Mouse (Mus musculus) skeletal muscle tissue, adult 2 months (tissue): ENCODE data around the gene Copz1.
A peak's percentile ranks its signal among the peaks of the same experiment; 100 is the strongest.

Experiments used
- DNase-seq: peaks from one replicate; pipeline ENCODE4 v3.0.0-alpha.2; 2012; ENCODE audit warnings: low read depth, low spot score

Gene Copz1

DNA sequence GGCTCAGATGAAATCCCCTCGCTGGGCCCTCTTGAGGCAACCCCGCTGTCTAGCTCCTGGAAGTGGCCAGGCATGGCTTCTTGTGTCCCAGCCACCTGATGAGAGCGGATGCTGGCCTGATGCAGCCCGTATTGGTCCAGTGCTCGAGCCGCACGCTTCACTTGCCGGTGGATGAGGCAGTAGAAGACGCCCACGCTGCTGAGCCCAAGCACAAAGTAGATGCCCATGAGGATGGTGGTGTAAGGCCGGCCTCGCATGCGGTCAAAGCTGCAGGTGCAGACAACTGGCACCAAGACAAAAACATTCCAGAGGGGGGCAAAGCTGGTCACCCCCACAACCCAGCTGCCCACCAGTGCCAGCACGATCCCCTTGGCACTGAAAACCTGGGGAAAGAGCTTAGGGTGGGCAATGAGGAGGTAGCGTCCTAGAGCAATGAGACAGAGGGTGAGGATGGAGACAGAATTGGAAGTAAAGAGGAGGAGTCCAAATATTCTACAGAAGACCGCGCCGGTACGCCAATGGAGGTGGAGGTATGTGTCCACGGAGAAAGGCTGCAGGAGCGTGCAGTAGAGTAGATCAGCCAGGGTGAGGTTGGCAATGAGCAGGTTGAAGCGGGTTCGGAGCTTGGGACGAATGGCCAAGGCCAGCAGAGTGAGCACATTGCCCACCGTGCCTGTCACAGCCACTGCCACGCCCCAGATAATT lies 36.5 kb downstream of the Copz1 start:
- no peak for DNase-seq

- no peak for DNase-seq
Observed at GRCm38 (mm10) chr15:103310365-103310910, 37.9 kb downstream of the Copz1 start, which contains the start of gene Gpr84. Gene Gpr84 (minus strand): TSS chr15:103310612.

DNA sequence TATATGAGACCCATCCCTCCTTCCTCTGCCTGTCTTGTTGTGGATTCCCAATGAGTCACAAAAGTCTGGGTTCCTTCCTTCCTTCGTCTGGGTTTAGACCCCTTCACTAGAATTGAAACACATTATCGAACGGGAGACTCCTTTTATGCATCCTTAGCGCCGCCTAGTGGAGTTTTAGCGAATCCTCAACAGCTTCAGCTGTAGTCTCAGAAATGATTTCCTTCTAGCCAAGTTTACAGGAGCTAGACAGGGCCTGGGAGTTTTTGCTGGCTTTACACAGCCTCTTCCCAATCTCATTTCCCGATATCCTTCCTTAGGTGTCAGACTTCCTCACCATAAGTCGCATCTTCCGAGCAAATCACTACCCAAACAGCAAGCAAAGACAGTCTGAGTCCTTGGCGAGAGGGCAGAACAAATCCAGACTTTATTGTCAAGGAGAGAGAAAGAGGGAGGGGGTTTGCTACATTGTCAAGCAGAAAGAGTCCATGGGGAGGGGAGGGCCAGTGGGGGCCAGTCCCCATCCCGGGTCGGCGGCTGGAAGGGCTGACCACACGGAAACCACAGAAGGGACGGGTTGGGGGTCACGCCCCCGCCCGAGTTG lies 41.1 kb downstream of the Copz1 start:
- no peak for DNase-seq

- DNase-seq = no peak
Observed at GRCm38 (mm10) chr15:103314181-103314580, 41.7 kb downstream of the Copz1 start.

GRCm38 (mm10) chr15:103315011-103315502 lies 42.5 kb downstream of the Copz1 start:
- DNase-seq = peak; percentile 63

- peak; percentile 90 for DNase-seq
Observed at GRCm38 (mm10) chr15:103315979-103316776, 43.7 kb downstream of the Copz1 start.

- peak; percentile 69 for DNase-seq
Observed at GRCm38 (mm10) chr15:103317120-103317519, 44.6 kb downstream of the Copz1 start.

DNA sequence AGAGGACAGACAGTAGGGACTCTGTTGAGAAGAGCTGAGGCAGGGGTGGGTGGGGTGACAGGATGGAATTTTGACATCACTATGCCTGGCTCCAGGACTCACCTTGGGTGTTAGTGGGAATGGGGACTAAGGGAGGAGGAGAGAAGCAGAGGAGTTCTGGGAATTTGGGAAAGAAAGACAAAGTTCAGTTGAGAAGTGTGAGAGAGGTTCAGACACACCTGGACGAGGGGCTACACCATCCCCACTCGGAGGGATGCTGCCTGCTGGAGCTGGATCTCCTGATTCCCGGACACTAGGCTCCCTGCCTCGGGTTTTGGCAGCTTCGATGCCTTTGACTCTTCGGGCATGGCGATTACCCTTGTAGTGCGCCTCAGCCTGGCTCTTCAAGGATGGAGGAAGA lies 45.2 kb downstream of the Copz1 start:
- no peak for DNase-seq

DNA sequence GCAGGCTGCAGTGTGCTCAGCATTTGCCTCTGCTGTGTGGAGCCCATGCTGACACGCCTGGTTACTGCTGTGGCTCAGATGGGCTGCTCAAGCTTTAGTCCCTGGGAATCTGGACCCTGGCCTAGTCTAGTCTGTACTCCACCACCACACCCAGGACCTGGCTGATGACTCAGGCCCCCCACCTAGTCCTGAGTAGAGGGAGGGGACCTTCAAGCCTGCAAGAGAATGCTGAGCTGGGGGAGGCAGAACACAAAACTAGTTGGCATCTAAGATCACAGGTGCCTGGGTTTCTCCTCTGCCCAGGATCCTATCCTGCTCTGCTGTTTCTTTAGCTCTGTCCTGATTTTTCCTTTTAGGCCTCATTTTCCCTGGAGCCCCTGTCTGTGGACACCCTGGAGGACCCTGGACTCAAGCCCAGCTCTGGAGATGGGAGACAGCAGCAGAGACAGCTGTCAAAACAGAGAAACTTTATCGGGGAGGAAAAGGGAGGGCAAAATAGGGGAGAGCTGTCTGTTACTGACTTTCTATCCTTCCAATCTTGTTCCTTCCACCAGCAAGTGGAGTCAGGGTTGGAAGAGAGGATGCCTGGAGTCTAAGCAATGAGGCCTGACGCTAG lies 45.8 kb downstream of the Copz1 start:
- no peak for DNase-seq

GRCm38 (mm10) chr15:103321076-103321475 lies 48.6 kb downstream of the Copz1 start:
- DNase-seq = no peak

- DNase-seq = no peak
Observed at GRCm38 (mm10) chr15:103322396-103322795, 49.9 kb downstream of the Copz1 start.

DNA sequence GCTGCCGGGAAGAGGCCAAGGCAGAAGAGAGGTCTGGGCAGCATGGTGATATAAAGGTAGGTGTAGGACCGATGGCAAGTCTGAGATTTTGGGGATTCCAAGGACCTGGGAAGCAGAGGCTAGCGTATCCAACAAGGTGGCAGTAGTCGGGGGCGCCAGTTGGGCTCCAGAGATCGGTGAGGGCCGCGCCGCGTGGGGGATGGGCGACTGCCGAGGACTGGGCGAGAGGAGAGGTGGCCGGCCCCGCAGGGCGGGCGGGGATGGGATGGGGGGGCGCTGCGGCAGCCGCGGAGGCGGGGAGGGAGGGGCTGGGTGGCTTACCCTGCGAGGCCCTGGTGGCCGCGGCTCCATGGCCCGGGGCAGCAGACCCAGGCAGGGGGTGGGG lies 50.5 kb downstream of the Copz1 start:
- no peak for DNase-seq

DNA sequence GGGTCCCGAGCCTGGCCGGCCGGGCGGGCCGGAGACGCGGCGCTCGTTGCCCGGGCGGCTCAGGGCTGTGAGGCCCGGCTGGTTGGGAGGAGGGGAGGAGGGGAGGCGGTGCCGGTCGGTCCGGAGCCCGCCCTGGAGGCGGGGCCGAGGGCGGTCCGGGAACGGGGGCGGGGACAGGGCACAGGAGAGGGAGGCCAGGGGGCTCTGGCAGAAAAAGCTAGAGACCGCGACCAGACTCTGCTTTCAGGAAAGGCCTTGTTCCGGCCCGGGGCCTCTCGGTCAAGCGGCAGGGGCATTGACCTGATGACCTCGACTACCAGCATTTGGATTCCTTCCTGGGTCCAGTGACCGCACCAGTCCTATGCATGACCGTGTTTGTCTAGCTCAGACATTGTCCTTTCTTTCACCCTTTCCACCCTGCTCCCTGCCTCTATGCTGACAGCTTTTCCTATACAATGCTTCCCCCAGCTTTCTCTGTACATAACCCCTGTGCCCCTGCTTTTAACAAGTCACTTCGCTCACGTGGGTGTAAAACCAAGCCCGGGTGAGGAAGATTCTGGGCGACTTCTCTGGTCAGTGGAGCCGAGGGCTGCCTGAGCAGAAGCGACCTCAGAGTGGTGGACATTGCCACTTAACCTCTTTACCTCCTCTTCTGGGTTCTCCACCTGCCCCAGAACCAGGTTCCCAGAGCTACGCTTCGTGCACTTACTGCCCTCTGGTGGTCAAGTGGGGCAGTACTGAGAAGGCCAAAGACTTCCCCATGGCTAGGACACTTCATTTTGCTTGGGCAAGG lies 51.1 kb downstream of the Copz1 start:
- no peak for DNase-seq

DNA sequence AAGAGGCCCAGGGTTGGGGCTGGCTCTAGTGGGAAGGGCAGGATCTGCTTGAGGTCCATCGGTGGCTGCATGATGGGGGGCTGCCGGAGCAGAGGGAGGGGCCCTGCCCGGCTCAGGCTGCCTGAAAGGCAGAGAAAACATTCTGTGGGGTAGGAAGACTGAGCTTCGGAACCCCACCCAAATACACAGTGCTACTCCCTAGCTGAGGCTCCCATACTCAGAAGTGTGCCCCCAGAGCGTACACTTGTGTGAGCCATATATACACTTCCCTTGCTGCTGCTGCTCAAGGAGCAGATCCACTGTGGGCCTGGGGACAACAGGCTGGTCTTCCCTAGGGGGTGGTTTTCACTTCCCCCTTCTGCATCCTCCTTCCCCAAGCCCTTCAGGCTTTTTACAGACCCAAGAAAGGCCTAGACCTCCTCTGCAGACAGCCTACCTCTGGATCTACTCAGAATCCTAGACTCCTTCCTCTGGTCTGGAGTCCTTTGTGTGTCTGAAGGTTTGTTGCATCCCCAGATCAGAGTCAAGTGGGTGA lies 60.6 kb downstream of the Copz1 start:
- DNase-seq = no peak

DNA sequence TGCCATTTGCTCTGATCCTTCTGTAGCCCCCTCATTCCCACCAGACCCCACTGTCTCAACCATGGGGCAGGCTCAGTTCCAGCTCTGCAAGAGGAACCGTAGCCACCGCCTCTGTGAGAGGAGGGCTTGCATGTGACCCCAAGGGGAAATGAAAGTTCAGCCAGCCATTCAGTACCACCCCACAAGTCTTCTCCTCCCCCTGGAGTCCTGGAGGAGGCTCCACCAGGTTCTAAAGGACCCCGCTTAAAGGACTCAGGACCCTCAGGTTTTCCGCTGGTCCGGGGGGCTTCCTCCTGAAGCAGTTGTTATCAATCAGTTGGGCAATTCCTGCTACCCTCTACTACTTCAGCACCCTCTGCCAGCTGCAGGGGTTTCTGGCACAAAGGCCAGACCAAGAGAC lies 61.2 kb downstream of the Copz1 start:
- peak; percentile 36 for DNase-seq

DNA sequence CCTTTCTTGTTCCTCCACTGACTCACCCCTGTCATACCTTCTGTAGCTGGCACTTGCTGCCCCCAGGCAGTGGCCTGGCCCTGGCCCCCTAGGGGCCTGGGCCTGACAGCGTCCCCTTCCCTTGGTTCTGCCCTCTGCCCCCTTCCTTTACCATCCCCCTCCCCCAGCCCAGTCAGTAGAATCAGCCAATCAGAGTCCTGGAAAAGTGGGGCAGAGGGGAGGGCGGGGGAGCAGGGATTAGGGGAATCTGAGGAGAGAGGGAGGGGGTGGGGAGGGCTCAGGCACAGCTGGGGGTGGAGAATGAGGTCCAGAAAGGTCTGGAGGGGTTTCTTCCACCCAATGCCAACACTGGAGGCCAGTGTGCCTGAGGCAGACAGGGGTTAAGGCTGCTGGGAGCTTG lies 61.7 kb downstream of the Copz1 start:
- DNase-seq = no peak

- no peak for DNase-seq
Observed at GRCm38 (mm10) chr15:103335040-103335439, 62.5 kb downstream of the Copz1 start.

- no peak for DNase-seq
Observed at GRCm38 (mm10) chr15:103335488-103336235, 63.1 kb downstream of the Copz1 start.

- DNase-seq = no peak
Observed at GRCm38 (mm10) chr15:103336996-103337667, 64.6 kb downstream of the Copz1 start.
